Mouse (Mus musculus): ENCODE measurements around the gene Ivd. TPM values are rescaled to one million over a fixed set of nuclear protein-coding genes. Genes with fewer than 3 reads are reported as not detected.

Ivd gene
- polyA plus RNA-seq, 1 experiment from 2014 or later = 46.5 TPM

DNA sequence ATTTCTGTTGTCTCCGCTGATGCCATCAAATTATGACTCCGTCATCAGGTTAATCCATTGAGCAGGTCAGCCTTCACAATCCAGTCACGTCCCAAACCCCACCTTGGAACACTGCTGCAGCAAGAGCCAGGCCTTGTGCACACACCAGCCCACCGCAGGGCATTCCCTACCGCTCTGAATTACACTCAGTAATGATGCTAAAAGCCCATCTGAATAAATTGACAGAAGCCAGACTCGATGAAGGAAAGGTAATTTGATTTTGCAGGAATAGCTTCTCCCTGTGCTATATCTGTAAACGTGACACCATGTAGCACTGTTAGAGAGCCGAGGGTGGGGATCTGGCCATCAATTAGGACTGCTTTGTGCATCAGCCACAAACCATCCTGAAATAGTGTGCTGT, 13.6 kb downstream of the Ivd start:
- H3K4me1 ChIP-seq (ENCODE audit: insufficient read depth, low read depth, low read length) = no peaks in the 10 kb centered on the region; the same call in 1 of the 2 replicates
- peaks cover 22% of the 10 kb centered on the region; the same call in 1 of the 2 replicates for H3K36me3 ChIP-seq (ENCODE audit: insufficient read depth, low read length)
- WGBS = 93% methylated on average over 8 of the region's 8 CpGs
- no peak overlapping the region for H3K9ac ChIP-seq (replicated peaks; ENCODE audit: low read depth)
- H3K27ac ChIP-seq (ENCODE audit: low read length) = no peak overlapping the region
- H3K27me3 ChIP-seq (replicated peaks; ENCODE audit: insufficient read depth, low read length) = no peaks in the 10 kb centered on the region
- no peak overlapping the region for H3K4me3 ChIP-seq (ENCODE audit: low read depth, low read length)
- no peaks in the 10 kb centered on the region for H3K9me3 ChIP-seq (ENCODE audit: low read length)
- ATAC-seq = no peak
- no peak overlapping the region for H3K4me2 ChIP-seq (replicated peaks; ENCODE audit: low read depth, low read length)
- TF ChIP-seq CTCF (IDR thresholded peaks at IDR 0.05) (no peak), EP300 (IDR thresholded peaks at IDR 0.05) (no peak)
- DNase-seq (ENCODE audit: low spot score) = no peak

GRCm38 (mm10) chr2:118876453-118876852, 14.7 kb downstream of the Ivd start:
- Histone ChIP-seq H3K4me1 (ENCODE audit: insufficient read depth, low read depth, low read length) (no peaks in the 10 kb centered on the region; the same call in 1 of the 2 replicates), H3K9ac (replicated peaks; ENCODE audit: low read depth) (no peak overlapping the region), H3K36me3 (ENCODE audit: insufficient read depth, low read length) (peaks cover 22% of the 10 kb centered on the region; the same call in 1 of the 2 replicates), H3K4me3 (ENCODE audit: low read depth, low read length) (no peak overlapping the region), H3K27ac (ENCODE audit: low read length) (no peak overlapping the region), H3K9me3 (ENCODE audit: low read length) (no peaks in the 10 kb centered on the region), H3K27me3 (replicated peaks; ENCODE audit: insufficient read depth, low read length) (no peaks in the 10 kb centered on the region), H3K4me2 (replicated peaks; ENCODE audit: low read depth, low read length) (no peak overlapping the region)
- ATAC-seq (no peak), DNase-seq (ENCODE audit: low spot score) (no peak)
- WGBS = 92% methylated on average over 9 of the region's 9 CpGs
- no peak for TF ChIP-seq EP300 (IDR thresholded peaks at IDR 0.05)
- TF ChIP-seq CTCF (IDR thresholded peaks at IDR 0.05) = no peak

DNA sequence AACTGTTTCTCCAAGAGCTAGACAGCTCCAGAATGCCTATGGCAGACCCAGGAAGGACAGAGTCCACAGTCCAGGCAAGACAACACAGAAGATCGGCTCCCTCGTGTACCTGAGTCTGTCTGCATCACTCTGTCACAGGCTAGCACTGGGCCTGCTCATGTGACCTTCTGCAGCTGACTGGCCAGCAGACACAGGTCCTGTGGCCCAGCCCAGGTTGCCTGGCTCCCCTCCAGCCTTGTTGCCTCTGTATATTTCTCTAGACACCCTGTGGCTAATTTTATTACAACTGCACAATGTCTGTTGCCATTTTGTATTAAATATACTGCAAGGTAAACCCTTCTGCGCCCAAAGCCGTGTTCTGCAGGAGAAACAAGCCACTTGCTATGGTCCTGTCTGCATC, 19.3 kb downstream of the Ivd start:
- WGBS = 79% methylated on average over 4 of the region's 4 CpGs
- no peaks in the 10 kb centered on the region for H3K4me1 ChIP-seq (ENCODE audit: insufficient read depth, low read depth, low read length)
- ATAC-seq (no peak), DNase-seq (ENCODE audit: low spot score) (no peak)
- TF ChIP-seq CTCF (IDR thresholded peaks at IDR 0.05) (no peak), EP300 (IDR thresholded peaks at IDR 0.05) (no peak)
- 0 out of 2 replicates have a peak, but pooled peaks cover 5% of the 10 kb centered on the region for H3K27me3 ChIP-seq (replicated peaks; ENCODE audit: insufficient read depth, low read length)
- no peak overlapping the region for H3K9ac ChIP-seq (replicated peaks; ENCODE audit: low read depth)
- H3K36me3 ChIP-seq (ENCODE audit: insufficient read depth, low read length) = peaks cover 15% of the 10 kb centered on the region; the same call in 1 of the 2 replicates
- no peak overlapping the region for H3K4me2 ChIP-seq (replicated peaks; ENCODE audit: low read depth, low read length)
- no peak overlapping the region for H3K27ac ChIP-seq (ENCODE audit: low read length)
- H3K4me3 ChIP-seq (ENCODE audit: low read depth, low read length) = no peak overlapping the region
- H3K9me3 ChIP-seq (ENCODE audit: low read length) = no peaks in the 10 kb centered on the region

- WGBS = 70% methylated on average over 5 of the region's 5 CpGs
- H3K9ac ChIP-seq (replicated peaks; ENCODE audit: low read depth) = no peak overlapping the region
- H3K36me3 ChIP-seq (ENCODE audit: insufficient read depth, low read length) = peaks cover 9% of the 10 kb centered on the region; the same call in 1 of the 2 replicates
- no peak for TF ChIP-seq CTCF (IDR thresholded peaks at IDR 0.05)
- TF ChIP-seq EP300 (IDR thresholded peaks at IDR 0.05) = no peak
- no peaks in the 10 kb centered on the region for H3K9me3 ChIP-seq (ENCODE audit: low read length)
- DNase-seq (ENCODE audit: low spot score) (no peak), ATAC-seq (no peak)
- H3K4me2 ChIP-seq (replicated peaks; ENCODE audit: low read depth, low read length) = no peak overlapping the region
- no peaks in the 10 kb centered on the region for H3K4me1 ChIP-seq (ENCODE audit: insufficient read depth, low read depth, low read length)
- H3K27ac ChIP-seq (ENCODE audit: low read length) = no peak overlapping the region
- 0 out of 2 replicates have a peak, but pooled peaks cover 5% of the 10 kb centered on the region for H3K27me3 ChIP-seq (replicated peaks; ENCODE audit: insufficient read depth, low read length)
- H3K4me3 ChIP-seq (ENCODE audit: low read depth, low read length) = no peak overlapping the region
Measured at GRCm38 (mm10) chr2:118881956-118882355, 20.2 kb downstream of the Ivd start.

DNA sequence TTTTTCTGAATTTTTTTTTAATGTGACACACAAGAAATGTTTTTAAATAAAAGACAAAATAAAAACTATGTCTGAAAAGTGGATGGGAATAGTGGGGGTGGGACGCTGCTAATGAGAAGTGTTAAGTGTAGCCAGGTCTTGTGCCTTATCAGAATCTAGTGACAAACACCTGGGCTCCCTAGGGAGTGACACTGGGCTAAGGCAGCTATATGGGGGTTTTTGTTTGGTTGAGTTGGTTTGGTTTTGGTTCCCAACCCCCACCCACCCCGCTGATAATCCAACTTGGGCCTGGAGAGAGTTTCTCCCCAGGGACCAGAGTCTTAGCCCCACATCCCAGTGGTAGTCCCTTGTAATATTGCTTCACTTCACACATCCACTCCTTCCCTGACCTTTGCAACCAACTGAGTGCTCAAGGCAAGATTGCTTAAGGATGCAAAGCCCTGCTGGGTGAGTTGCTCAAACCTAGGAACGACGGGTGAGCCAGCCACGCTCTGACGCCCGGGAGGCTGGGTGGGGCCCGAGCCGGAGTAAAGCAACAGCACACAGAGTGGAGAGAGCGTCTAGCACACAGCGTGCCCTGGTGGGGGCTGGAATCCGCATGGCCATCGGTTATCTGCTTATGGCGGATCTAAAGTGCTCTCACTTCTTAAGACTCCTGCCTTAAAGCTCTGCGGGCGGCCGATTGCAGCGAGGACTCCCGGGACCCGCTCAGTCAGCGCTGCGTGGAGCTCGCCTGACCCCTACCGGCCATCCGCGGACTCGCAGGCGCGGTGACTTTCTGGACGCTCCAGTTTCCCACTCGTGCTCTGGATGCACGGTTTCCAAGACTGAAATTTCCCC, 21.3 kb downstream of the Ivd start:
- Histone ChIP-seq H3K9ac (replicated peaks; ENCODE audit: low read depth) (no peak overlapping the region), H3K4me3 (ENCODE audit: low read depth, low read length) (no peak overlapping the region; the same call in 1 of the 2 replicates), H3K36me3 (ENCODE audit: insufficient read depth, low read length) (no peaks in the 10 kb centered on the region; the same call in 1 of the 2 replicates), H3K4me2 (replicated peaks; ENCODE audit: low read depth, low read length) (peak overlapping the region; percentile 61), H3K27me3 (replicated peaks; ENCODE audit: insufficient read depth, low read length) (0 out of 2 replicates have a peak, but pooled peaks cover 5% of the 10 kb centered on the region), H3K27ac (ENCODE audit: low read length) (no peak overlapping the region), H3K4me1 (ENCODE audit: insufficient read depth, low read depth, low read length) (no peaks in the 10 kb centered on the region), H3K9me3 (ENCODE audit: low read length) (no peaks in the 10 kb centered on the region)
- DNase-seq (ENCODE audit: low spot score) = peak; percentile 94
- TF ChIP-seq EP300 (IDR thresholded peaks at IDR 0.05) (peak; percentile 53), CTCF (IDR thresholded peaks at IDR 0.05) (peak; percentile 100)
- WGBS = 4% methylated on average over 32 of the region's 32 CpGs
- peak; percentile 96 for ATAC-seq

DNA sequence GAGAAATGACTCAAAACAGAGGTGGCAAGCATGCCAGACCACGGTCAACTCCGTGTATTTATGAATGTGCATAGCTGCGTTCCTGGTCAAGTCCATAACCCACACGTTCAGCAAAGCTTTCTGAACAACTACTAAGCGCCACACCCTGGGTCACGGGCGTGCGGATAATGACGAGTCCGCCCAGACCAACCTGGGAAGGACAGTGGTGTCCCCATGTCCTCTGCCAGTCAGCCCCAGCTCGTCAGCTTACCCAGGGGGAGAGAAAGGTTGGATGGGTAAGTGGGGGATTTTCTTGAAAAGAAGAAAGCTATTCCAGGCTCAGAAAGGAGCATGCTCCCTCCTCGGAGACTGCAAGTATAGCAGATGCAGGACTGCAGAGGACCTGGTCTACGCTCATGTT, 25.7 kb downstream of the Ivd start:
- WGBS = 56% methylated on average over 13 of the region's 13 CpGs
- Histone ChIP-seq H3K4me3 (ENCODE audit: low read depth, low read length) (no peak overlapping the region), H3K27me3 (replicated peaks; ENCODE audit: insufficient read depth, low read length) (0 out of 2 replicates have a peak, but pooled peaks cover 9% of the 10 kb centered on the region), H3K9me3 (ENCODE audit: low read length) (no peaks in the 10 kb centered on the region), H3K4me1 (ENCODE audit: insufficient read depth, low read depth, low read length) (no peaks in the 10 kb centered on the region), H3K36me3 (ENCODE audit: insufficient read depth, low read length) (no peaks in the 10 kb centered on the region), H3K27ac (ENCODE audit: low read length) (no peak overlapping the region), H3K9ac (replicated peaks; ENCODE audit: low read depth) (no peak overlapping the region), H3K4me2 (replicated peaks; ENCODE audit: low read depth, low read length) (0 out of 2 replicates have a peak overlapping the region, but pooled peaks have one; percentile 2)
- ATAC-seq = no peak
- TF ChIP-seq EP300 (IDR thresholded peaks at IDR 0.05) (no peak), CTCF (IDR thresholded peaks at IDR 0.05) (no peak)
- no peak for DNase-seq (ENCODE audit: low spot score)

Measured in lung, postnatal 0 days (tissue).